8 mouse cellular contexts compared by ENCODE assay signal in the genomic region with DNA sequence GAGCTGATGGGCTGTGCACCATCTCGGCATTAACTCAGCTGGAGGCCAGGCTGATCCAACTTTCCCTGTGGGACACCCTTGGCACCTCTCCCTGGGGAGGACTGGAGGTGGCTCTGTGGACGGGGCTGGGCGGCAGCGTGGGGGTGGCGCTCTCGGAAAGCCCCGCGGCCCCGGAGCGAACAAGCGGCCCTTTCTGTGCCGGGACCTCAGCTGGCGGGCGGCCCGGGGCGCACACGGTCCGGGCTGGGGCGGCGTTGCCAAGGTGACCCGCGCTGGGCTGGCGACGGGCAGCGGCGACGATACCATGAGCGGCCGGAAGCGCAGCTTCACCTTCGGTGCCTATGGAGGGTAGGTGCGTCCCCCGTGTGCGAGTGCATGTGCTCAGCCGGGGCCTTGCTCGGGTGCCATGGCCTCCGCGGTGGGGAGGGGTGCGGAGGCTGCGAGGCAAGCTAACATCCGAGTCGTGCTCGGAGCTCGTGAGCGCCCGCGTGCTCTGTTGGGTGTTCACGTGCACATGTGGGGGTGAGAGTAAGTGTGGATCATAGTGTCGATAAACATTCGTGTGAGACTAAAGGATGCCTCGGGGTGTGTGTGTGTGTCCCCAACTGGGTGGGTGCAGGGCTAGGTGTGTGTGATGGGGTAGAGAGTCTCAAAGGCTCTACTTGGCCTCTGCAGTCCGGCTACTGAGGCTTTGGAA. TPM values are rescaled to one million over a fixed set of nuclear protein-coding genes. Genes with fewer than 3 reads are reported as not detected.
DNase-seq lines count a peak whose midpoint lies in the region; ATAC-seq and TF ChIP-seq lines count a peak whose summit lies in the region.

No protein-coding gene starts in this region.

- peak; percentile 39 for DNase-seq in gastrocnemius, postnatal 14 days
- no peak for DNase-seq in gastrocnemius, postnatal 36 days
- DNase-seq in cerebellum, adult 9-10 months: peak; percentile 84
- DNase-seq in kidney, postnatal 14 days: peak; percentile 70
- no peak for DNase-seq in liver, embryonic 13.5 days
- DNase-seq in urinary bladder, postnatal 14 days (ENCODE audit: low spot score): no peak

- intact Hi-C loops in gastrocnemius, postnatal 14 days (cut with DNase I; ENCODE audit: low total_unique reads): no loop called here
- intact Hi-C loops in gastrocnemius, postnatal 36 days (cut with DNase I): no loop called here

- H3K9ac ChIP-seq in heart, embryonic 14.5 days (ENCODE audit: low read length): peak overlapping the region; percentile 38; the same call in 1 of the 2 replicates
- H3K9ac ChIP-seq in liver, embryonic 13.5 days: no peak overlapping the region

- WGBS in heart, embryonic 14.5 days: 6% methylated on average over 51 of the region's 52 CpGs
- WGBS in liver, embryonic 13.5 days (ENCODE audit: insufficient replicate concordance): 8% methylated on average over 52 of the region's 52 CpGs
- WGBS in small intestine, adult 2 months: 4% methylated on average over 52 of the region's 52 CpGs

- no peaks in the 10 kb centered on the region for H3K9me3 ChIP-seq in heart, embryonic 14.5 days (ENCODE audit: control insufficient read depth, low read length)
- no peaks in the 10 kb centered on the region for H3K9me3 ChIP-seq in liver, embryonic 13.5 days (replicated peaks)

- peak overlapping the region; percentile 20 to 34 for H3K4me3 ChIP-seq in heart, embryonic 14.5 days (ENCODE audit: control insufficient read depth in 1 of 2, insufficient read depth in 1 of 2, low read depth in 1 of 2, low read length in 2 of 2)
- H3K4me3 ChIP-seq in liver, embryonic 13.5 days (replicated peaks): peak overlapping the region; percentile 18; the same call in 1 of the 2 replicates
- H3K4me3 ChIP-seq in small intestine, adult 2 months (ENCODE audit: low read depth, low read length): peak overlapping the region; percentile 30

- H3K4me2 ChIP-seq in heart, embryonic 14.5 days (ENCODE audit: low read length): peak overlapping the region; percentile 66
- H3K4me2 ChIP-seq in liver, embryonic 13.5 days: peak overlapping the region; percentile 35

- no peak overlapping the region for H3K27ac ChIP-seq in heart, embryonic 14.5 days (replicated peaks in 1 of 2; ENCODE audit: control insufficient read depth in 1 of 2, insufficient read depth in 1 of 2, low read depth in 2 of 2, low read length in 2 of 2)
- no peak overlapping the region for H3K27ac ChIP-seq in liver, embryonic 13.5 days
- no peak overlapping the region for H3K27ac ChIP-seq in small intestine, adult 2 months (ENCODE audit: insufficient read depth, low read depth, low read length)

- no peak for TF ChIP-seq POLR2A in small intestine, adult 2 months (IDR thresholded peaks at IDR 0.05; ENCODE audit: low read depth, low read length)

- H3K36me3 ChIP-seq in heart, embryonic 14.5 days (ENCODE audit: control insufficient read depth, insufficient read depth, low read length): no peaks in the 10 kb centered on the region
- no peaks in the 10 kb centered on the region for H3K36me3 ChIP-seq in liver, embryonic 13.5 days
- no peaks in the 10 kb centered on the region for H3K36me3 ChIP-seq in small intestine, adult 2 months (ENCODE audit: control insufficient read depth, insufficient read depth, low read length)

- peaks cover 95% of the 10 kb centered on the region for H3K27me3 ChIP-seq in heart, embryonic 14.5 days (ENCODE audit: control insufficient read depth, insufficient read depth, low read length)
- H3K27me3 ChIP-seq in liver, embryonic 13.5 days: peaks cover 67% of the 10 kb centered on the region
- H3K27me3 ChIP-seq in small intestine, adult 2 months (ENCODE audit: control insufficient read depth, insufficient read depth, low read length): peaks cover 20% of the 10 kb centered on the region

- no peak for TF ChIP-seq CTCF in small intestine, adult 2 months (IDR thresholded peaks at IDR 0.05; ENCODE audit: extremely low read depth, insufficient read length, insufficient replicate concordance, low read depth, low read length)

- ATAC-seq in heart, embryonic 14.5 days (ENCODE audit: insufficient number of reproducible peaks, insufficient read depth, low FRiP score, low read depth): no peak; the same call in 1 of the 2 replicates
- ATAC-seq in liver, embryonic 13.5 days (ENCODE audit: low read depth): no peak

- H3K4me1 ChIP-seq in heart, embryonic 14.5 days (ENCODE audit: control insufficient read depth in 2 of 2, insufficient read depth in 2 of 2, low read length in 2 of 2): peaks cover 3 to 8% of the 10 kb centered on the region in 2 experiments; a peak in 1 of 4 replicates
- H3K4me1 ChIP-seq in liver, embryonic 13.5 days (replicated peaks): peaks cover 4% of the 10 kb centered on the region; the same call in 1 of the 2 replicates
- H3K4me1 ChIP-seq in small intestine, adult 2 months (ENCODE audit: control insufficient read depth, insufficient read depth, insufficient read length, low read length): peaks cover 2% of the 10 kb centered on the region; the same call in 1 of the 2 replicates

RNA-seq across cellular contexts. Expression of gene Rap1gap, which starts 17.0 kb away (rescaled TPM):
- total RNA-seq in gastrocnemius, postnatal 14 days (2021): 1 to 10 TPM; 4.1 to 4.8 TPM
- total RNA-seq in gastrocnemius, postnatal 36 days (2021): 10 to 100 TPM in 1 of 2 experiments, 1 to 10 TPM in 1; 5.4 to 10.7 TPM
- polyA plus RNA-seq in heart, embryonic 14.5 days (2014; fragmentation: Nextera tagmentation; extraction: Ambion mirVana): 3.9 and 5.0 TPM in 2 replicates
- polyA plus RNA-seq in liver, embryonic 13.5 days (2015; fragmentation: Nextera tagmentation; extraction: Ambion mirVana): 1.2 and 1.4 TPM in 2 replicates
- 48.4 and 141 TPM in 2 replicates for polyA plus RNA-seq in small intestine, adult 2 months (2012; rRNA removed)

Comparison
In these comparisons a context has a peak if more than half of its experiments do, and no peak if none do; other contexts are left out.
1. DNase-seq: peak in gastrocnemius, postnatal 14 days (single experiment), cerebellum, adult 9-10 months (single experiment) and kidney, postnatal 14 days (single experiment); none in gastrocnemius, postnatal 36 days (0 of 2), liver, embryonic 13.5 days (single experiment) and urinary bladder, postnatal 14 days (single experiment).
2. Peak in every context shown above with its lines, with median percentiles within 50 percentile points of each other: H3K4me3 ChIP-seq.